Mouse (Mus musculus) pancreas, adult 10 weeks (tissue): ENCODE measurements around the gene Scarf2. TPM values are rescaled to one million over a fixed set of nuclear protein-coding genes. Genes with fewer than 3 reads are reported as not detected.

Experiments
- polyA plus RNA-seq: library from polyadenylated mRNA; stranded (reverse); fragments of 350-450 nt; fragmentation: Illumina TruSeq; extraction: RNeasy Lipid Tissue Mini Kit (QIAGEN cat#74804); gene quantifications from one replicate; pipeline ENCODE4 v1.2.3, GENCODE M21; 2015; ENCODE audit warnings: low read depth, low replicate concordance; ENCODE audit not compliant: insufficient read depth

Gene Scarf2
- polyA plus RNA-seq = 5.3 TPM

DNA sequence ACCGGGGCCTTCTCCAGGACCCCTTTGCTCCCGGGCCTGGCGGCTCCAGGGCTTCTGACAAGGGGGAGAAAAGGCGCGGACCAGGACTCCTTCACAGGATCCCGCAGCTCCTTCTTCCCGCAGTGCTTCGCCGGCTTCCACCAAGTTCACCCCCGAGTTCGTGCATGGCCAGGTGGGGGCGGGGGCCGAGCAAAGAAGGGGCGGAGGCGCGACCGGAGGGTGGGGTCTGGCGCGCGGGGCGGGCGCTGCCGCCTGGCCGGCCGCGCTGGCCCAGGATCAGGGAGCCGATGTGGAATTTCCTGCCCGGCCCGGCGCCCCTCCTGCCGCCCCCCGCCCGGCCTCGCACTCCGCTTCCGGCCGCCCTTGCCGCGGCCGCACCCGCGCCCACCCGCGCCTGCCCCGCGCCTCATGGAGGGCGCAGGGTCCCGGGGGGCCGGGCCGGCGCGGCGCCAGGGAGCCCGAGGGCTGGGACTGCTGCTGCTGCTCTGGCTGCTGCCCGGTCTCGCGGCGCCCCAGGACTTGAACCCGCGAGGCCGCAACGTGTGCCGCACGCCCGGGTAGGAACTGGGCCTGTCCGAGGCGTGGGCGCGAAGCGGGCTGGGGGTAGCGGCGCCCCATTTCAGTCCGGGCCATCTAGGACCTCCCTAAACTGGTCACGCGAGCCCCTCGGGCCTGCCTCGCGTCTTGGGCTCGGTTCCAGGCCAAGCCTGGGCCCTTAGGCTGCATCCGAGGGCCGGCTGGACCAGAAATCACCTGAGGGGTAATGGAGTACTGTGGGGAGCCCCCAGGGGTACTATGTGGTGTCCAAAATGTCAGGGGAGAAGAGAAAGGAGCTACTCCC lies at the start of gene Scarf2:
TSS of gene Scarf2 (plus strand) at position 312 of the 841 bp plus-strand sequence.

DNA sequence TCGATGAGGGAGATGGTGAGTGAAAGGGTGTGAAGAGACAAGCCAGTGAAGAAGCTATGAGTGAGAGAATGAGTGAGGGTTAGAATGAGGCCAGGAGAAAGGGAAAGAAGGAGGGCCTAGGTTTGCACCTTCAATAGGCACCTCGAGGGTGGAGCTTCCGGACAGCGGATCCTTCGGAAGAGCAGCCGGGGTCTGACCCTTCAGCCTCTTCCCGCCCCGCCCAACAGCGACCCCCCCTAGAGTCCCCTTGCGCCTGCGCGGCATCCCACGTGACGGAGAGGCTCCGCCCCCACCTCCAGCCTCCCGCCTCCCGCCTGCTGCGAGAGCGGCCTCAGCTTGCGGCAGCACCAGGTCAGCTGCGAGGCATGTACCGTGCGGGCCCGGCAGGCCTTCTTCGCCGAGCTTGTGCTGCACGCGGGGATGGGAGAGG lies 37.7 kb upstream of the Scarf2 start, which contains the start of gene Klhl22:
TSS of gene Klhl22 (plus strand) at position 275 of the 430 bp plus-strand sequence.

DNA sequence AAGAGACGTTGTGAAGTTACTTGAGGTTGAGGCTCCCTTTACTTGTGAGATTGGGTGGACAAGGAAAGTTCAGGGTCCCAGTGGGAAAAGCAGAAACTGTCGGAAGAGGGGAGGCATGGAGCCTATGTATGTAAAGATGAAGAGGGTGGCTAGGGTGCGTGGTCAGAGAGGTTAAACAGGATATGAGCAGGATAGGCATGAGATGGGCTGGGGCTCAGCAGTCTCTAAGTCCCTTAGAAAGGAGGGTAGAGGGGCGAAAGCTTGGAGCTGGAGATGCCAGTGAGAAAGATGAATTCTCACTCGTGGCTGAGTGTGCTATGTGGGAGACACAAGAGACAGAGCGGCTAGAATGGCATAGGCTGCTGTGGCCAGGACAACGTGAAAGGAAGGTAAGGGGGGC lies 35.7 kb downstream of the Scarf2 start, which contains the start of gene B830017H08Rik:
TSS of gene B830017H08Rik (plus strand) at position 301 of the 400 bp plus-strand sequence.

DNA sequence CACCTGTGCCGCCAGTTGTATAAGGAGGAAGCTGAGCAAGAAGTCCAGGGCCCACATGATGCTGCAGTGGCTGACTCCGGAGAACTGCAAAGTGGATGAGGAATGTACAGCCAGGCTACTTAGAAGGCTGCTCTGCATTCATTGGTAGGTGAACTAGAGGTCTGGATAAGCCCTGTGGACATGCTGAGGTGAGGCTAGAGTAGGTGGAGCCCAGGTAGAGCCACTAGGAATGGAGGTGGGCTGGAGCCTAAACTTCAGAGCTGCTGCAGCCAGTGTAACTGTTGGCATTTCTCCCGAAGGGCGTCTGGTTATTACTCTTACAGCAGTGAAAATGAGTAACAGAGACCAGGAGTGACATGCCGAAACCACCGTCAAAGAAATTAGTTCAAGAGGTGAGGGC lies 41.0 kb downstream of the Scarf2 start, which contains the start of gene Car15:
TSS of gene Car15 (minus strand) at position 314 of the 400 bp plus-strand sequence.

Other genes starting within 250 kb of the Scarf2 start
- gene Lrrc74b, start 236.0 kb upstream of the Scarf2 start, polyA plus RNA-seq = not detected
- gene P2rx6, start 235.4 kb upstream of the Scarf2 start, polyA plus RNA-seq = 1.2 TPM
- 13.4 TPM for gene Slc7a4, start 214.1 kb upstream of the Scarf2 start, polyA plus RNA-seq
- gene Smpd4, start 177.9 kb upstream of the Scarf2 start, polyA plus RNA-seq = 5.9 TPM
- not detected for gene Ccdc74a, start 150.8 kb upstream of the Scarf2 start, polyA plus RNA-seq
- gene Med15, start 64.4 kb upstream of the Scarf2 start, polyA plus RNA-seq = 16.9 TPM
- 11.5 TPM for gene Klhl22, start 37.7 kb upstream of the Scarf2 start, polyA plus RNA-seq
- 4.5 TPM for gene B830017H08Rik, start 35.8 kb downstream of the Scarf2 start, polyA plus RNA-seq
- gene Car15, start 41.1 kb downstream of the Scarf2 start, polyA plus RNA-seq = 17.0 TPM
- gene Gm20518, start 94.4 kb downstream of the Scarf2 start, polyA plus RNA-seq = 0.96 TPM
- gene Tssk1, start 96.9 kb downstream of the Scarf2 start, polyA plus RNA-seq = not detected
- 14.2 TPM for gene Dgcr2, start 101.3 kb downstream of the Scarf2 start, polyA plus RNA-seq
- not detected for gene Tssk2, start 101.4 kb downstream of the Scarf2 start, polyA plus RNA-seq
- 8.3 TPM for gene Ess2, start 114.1 kb downstream of the Scarf2 start, polyA plus RNA-seq
- not detected for gene Gsc2, start 117.8 kb downstream of the Scarf2 start, polyA plus RNA-seq
- 21.8 TPM for gene Slc25a1, start 130.9 kb downstream of the Scarf2 start, polyA plus RNA-seq
- gene Vpreb2, start 183.1 kb downstream of the Scarf2 start, polyA plus RNA-seq = not detected